In genomic region chr11:30057299-30057698, GRCm38 (mm10) we compare ENCODE assay signal across 10 mouse cellular contexts. TPM values are rescaled to one million over a fixed set of nuclear protein-coding genes. Genes with fewer than 3 reads are reported as not detected.
DNase-seq lines count a peak whose midpoint lies in the region; ATAC-seq lines count a peak whose summit lies in the region.
"Had no signal": no experiment of that assay in that cellular context is flagged by ENCODE, and none has a peak within 500 bp of the region (broad histone marks: within the 10 kb centered on the region; RNA-seq: fewer than 3 reads in every experiment).

No protein-coding gene starts in this region.

- no peaks in the 10 kb centered on the region for H3K36me3 ChIP-seq in intestine, embryonic 14.5 days (ENCODE audit: control insufficient read depth, insufficient read depth, low read length)
- no peaks in the 10 kb centered on the region for H3K36me3 ChIP-seq in intestine, embryonic 16.5 days (ENCODE audit: control insufficient read depth, insufficient read depth, low read length)
- H3K36me3 ChIP-seq: liver, embryonic 15.5 days had no signal

- no peak overlapping the region for H3K4me3 ChIP-seq in intestine, embryonic 14.5 days (ENCODE audit: low read depth, low read length)
- no peak overlapping the region for H3K4me3 ChIP-seq in intestine, embryonic 16.5 days (ENCODE audit: low read length)
- H3K4me3 ChIP-seq: liver, embryonic 15.5 days had no signal

- no peaks in the 10 kb centered on the region for H3K9me3 ChIP-seq in intestine, embryonic 14.5 days (ENCODE audit: control insufficient read depth, low read length)
- H3K9me3 ChIP-seq in intestine, embryonic 16.5 days (ENCODE audit: control insufficient read depth, low read length): no peaks in the 10 kb centered on the region
- H3K9me3 ChIP-seq: liver, embryonic 15.5 days had no signal

- no peaks in the 10 kb centered on the region for H3K4me1 ChIP-seq in intestine, embryonic 14.5 days (replicated peaks; ENCODE audit: control insufficient read depth, insufficient read depth, low read length)
- H3K4me1 ChIP-seq in intestine, embryonic 16.5 days (ENCODE audit: control insufficient read depth, insufficient read depth, low read length): no peaks in the 10 kb centered on the region
- H3K4me1 ChIP-seq: liver, embryonic 15.5 days had no signal

- WGBS in intestine, embryonic 14.5 days: 46% methylated on average over 8 of the region's 8 CpGs
- 45% methylated on average over 8 of the region's 8 CpGs for WGBS in intestine, embryonic 16.5 days

- H3K27me3 ChIP-seq in intestine, embryonic 14.5 days (replicated peaks; ENCODE audit: control insufficient read depth, insufficient read depth, low read length): no peaks in the 10 kb centered on the region
- no peaks in the 10 kb centered on the region for H3K27me3 ChIP-seq in intestine, embryonic 16.5 days (replicated peaks; ENCODE audit: control insufficient read depth, insufficient read depth, low read length)
- H3K27me3 ChIP-seq: liver, embryonic 15.5 days had no signal

- no peak overlapping the region for H3K27ac ChIP-seq in intestine, embryonic 14.5 days (ENCODE audit: low read depth)
- no peak overlapping the region for H3K27ac ChIP-seq in intestine, embryonic 16.5 days (ENCODE audit: low read length)
- H3K27ac ChIP-seq: liver, embryonic 15.5 days had no signal

- H3K9ac ChIP-seq in intestine, embryonic 14.5 days (ENCODE audit: low read length): no peak overlapping the region
- H3K9ac ChIP-seq in intestine, embryonic 16.5 days (ENCODE audit: low read depth, low read length): no peak overlapping the region
- H3K9ac ChIP-seq: liver, embryonic 15.5 days had no signal

- ATAC-seq in intestine, embryonic 14.5 days (replicated peaks; ENCODE audit: low FRiP score, low TSS enrichment, low read depth): no peak
- no peak for ATAC-seq in intestine, embryonic 16.5 days
- no peak for ATAC-seq in inflammation-experienced regulatory T-cells, adult 6 months

- peak; percentile 59 for DNase-seq in intestine, embryonic 14.5 days (ENCODE audit: low spot score)
- DNase-seq in CD4-positive helper T cell, adult 2 months (ENCODE audit: low read depth, low spot score): peak; percentile 6
- DNase-seq in Muller cell, postnatal 12 days (ENCODE audit: inconsistent ontology term): peak; percentile 22
- DNase-seq in kidney, postnatal 14 days: peak; percentile 3
- DNase-seq in layer of hippocampus, postnatal 10 days (ENCODE audit: low spot score in 2 of 2): no peak
- DNase-seq in frontal cortex, postnatal 25 days (ENCODE audit: low spot score in 2 of 2): no peak
- DNase-seq: thymus, postnatal 14 days had no signal

- no peak overlapping the region for H3K4me2 ChIP-seq in intestine, embryonic 14.5 days (ENCODE audit: low read length)
- no peak overlapping the region for H3K4me2 ChIP-seq in intestine, embryonic 16.5 days (ENCODE audit: low read depth, low read length)
- H3K4me2 ChIP-seq: liver, embryonic 15.5 days had no signal

RNA-seq across cellular contexts. Expression of gene Eml6, which starts 31.5 kb away (rescaled TPM):
- polyA plus RNA-seq in intestine, embryonic 14.5 days (2014; fragmentation: Nextera tagmentation; extraction: Ambion mirVana): 0.87 and 0.90 TPM in 2 replicates
- polyA plus RNA-seq in intestine, embryonic 16.5 days (2015; fragmentation: Nextera tagmentation; extraction: Ambion mirVana): 0.40 and 0.48 TPM in 2 replicates
- polyA plus RNA-seq in inflammation-experienced regulatory T-cells, adult 6 months (2017; shearing (Covaris generic)): 1 to 10 TPM in 2 of 3 experiments, under 1 TPM in 1; 0.45 to 1.7 (median 1.3) TPM
- 10 to 100 TPM; 32.5 to 39.1 TPM for total RNA-seq in layer of hippocampus, postnatal 10 days (2021)

Comparison
In these comparisons a context has a peak if more than half of its experiments do, and no peak if none do; other contexts are left out.
1. DNase-seq: peak in intestine, embryonic 14.5 days (single experiment), CD4-positive helper T cell, adult 2 months (single experiment), Muller cell, postnatal 12 days (single experiment) and kidney, postnatal 14 days (single experiment); none in layer of hippocampus, postnatal 10 days (0 of 2) and frontal cortex, postnatal 25 days (0 of 2).